Mouse (Mus musculus) embryonic fibroblast, embryonic 13.5 days (primary cell): ENCODE data around the gene Bco2.

Experiments
- CTCF ChIP-seq: IDR thresholded peaks from 2 replicates; pipeline ENCODE4 v1.5.1; 2011; ENCODE audit warnings: mild to moderate bottlenecking, control low read depth, low read length, moderate library complexity, borderline replicate concordance; ENCODE audit not compliant: insufficient read depth
- POLR2A ChIP-seq: IDR thresholded peaks from 2 replicates; pipeline ENCODE4 v1.6.1; 2011; ENCODE audit warnings: low read depth, mild to moderate bottlenecking, control low read depth, low read length, moderate library complexity

- TF ChIP-seq POLR2A = no peak
- TF ChIP-seq CTCF = no peak
Observed at GRCm38 (mm10) chr9:50553547-50553946, 1.4 kb downstream of the Bco2 start.
